Mouse (Mus musculus) gastrocnemius, adult 8-10 months (tissue): ENCODE results near the gene Ncor2. TPM values are rescaled to one million over a fixed set of nuclear protein-coding genes. Genes with fewer than 3 reads are reported as not detected.
A peak's percentile ranks its signal among the peaks of the same experiment; 100 is the strongest.
"Not testable (repeated sequence)": the region's sequence is repeated elsewhere in the genome, so short reads cannot be mapped to it uniquely, and the experiment has no call there.

Source experiments
- DNase-seq, 2 experiments: peaks; one replicate each; pipeline ENCODE4 v3.0.0; 2022; ENCODE audit warnings: low spot score in 2 of 2
- total RNA-seq, 4 experiments: library from RNA; stranded (reverse); gene quantifications; 2 replicates each; pipeline ENCODE4 v1.2.4; 2022

Ncor2 gene
- 100 to 1,000 TPM in 1 of 4 experiments, 10 to 100 TPM in 3; 93.5 to 117 (median 97.9) TPM for total RNA-seq

GRCm38 (mm10) chr5:125179007-125179734 lies at the start of gene Ncor2:
Gene Ncor2, minus strand, starts transcription at chr5:125179219.
- peak; percentile 64 to 81 for DNase-seq

GRCm38 (mm10) chr5:125227699-125228098 lies 48.7 kb upstream of the Ncor2 start:
- DNase-seq, result no peak

GRCm38 (mm10) chr5:125226229-125226634 lies 47.2 kb upstream of the Ncor2 start:
- peak; percentile 20 to 41 for DNase-seq

- no peak for DNase-seq
Measured at GRCm38 (mm10) chr5:125224925-125225324, 45.9 kb upstream of the Ncor2 start.

GRCm38 (mm10) chr5:125223961-125224360 lies 44.9 kb upstream of the Ncor2 start:
- DNase-seq, result no peak

GRCm38 (mm10) chr5:125222706-125223105 lies 43.7 kb upstream of the Ncor2 start:
- DNase-seq, result no peak

- peak; percentile 26 to 55 for DNase-seq
Measured at GRCm38 (mm10) chr5:125221868-125222267, 42.8 kb upstream of the Ncor2 start.

- no peak for DNase-seq
Measured at GRCm38 (mm10) chr5:125217426-125218170, 38.6 kb upstream of the Ncor2 start.

GRCm38 (mm10) chr5:125215930-125216459 lies 37.0 kb upstream of the Ncor2 start:
- DNase-seq, result peak in 1 of 2 experiments; percentile 30

GRCm38 (mm10) chr5:125215346-125215929 lies 36.4 kb upstream of the Ncor2 start:
- DNase-seq, result peak in 1 of 2 experiments; percentile 32

- no peak for DNase-seq
Measured at GRCm38 (mm10) chr5:125214064-125214463, 35.0 kb upstream of the Ncor2 start.

- not testable (repeated sequence) for DNase-seq
Measured at GRCm38 (mm10) chr5:125204910-125205309, 25.9 kb upstream of the Ncor2 start.

GRCm38 (mm10) chr5:125204199-125204815 lies 25.3 kb upstream of the Ncor2 start:
- DNase-seq, result no peak

- no peak for DNase-seq
Measured at GRCm38 (mm10) chr5:125203759-125204158, 24.7 kb upstream of the Ncor2 start.

- DNase-seq, result no peak
Measured at GRCm38 (mm10) chr5:125203099-125203498, 24.1 kb upstream of the Ncor2 start.

- no peak for DNase-seq
Measured at GRCm38 (mm10) chr5:125202100-125202499, 23.1 kb upstream of the Ncor2 start.

- no peak for DNase-seq
Measured at GRCm38 (mm10) chr5:125199086-125199485, 20.1 kb upstream of the Ncor2 start.

- DNase-seq, result not testable (repeated sequence)
Measured at GRCm38 (mm10) chr5:125197325-125197724, 18.3 kb upstream of the Ncor2 start.

- no peak for DNase-seq
Measured at GRCm38 (mm10) chr5:125196054-125196453, 17.0 kb upstream of the Ncor2 start.

GRCm38 (mm10) chr5:125195142-125195541 lies 16.1 kb upstream of the Ncor2 start:
- DNase-seq, result no peak
